Mouse (Mus musculus) liver, embryonic 14.5 days (tissue): Measurements from ENCODE around the gene Prelp. TPM values are rescaled to one million over a fixed set of nuclear protein-coding genes. Genes with fewer than 3 reads are reported as not detected.

Experiments used
- ATAC-seq: fragments of 200-750 bp; cut with Nextera tagmentation; 2 replicates; pipeline ENCODE4 v1.8.0; 2017; ENCODE audit warnings: moderate number of reproducible peaks, mild to moderate bottlenecking, moderate library complexity; ENCODE audit not compliant: insufficient read depth
- DNase-seq, 3 experiments: peaks; one replicate each; pipeline ENCODE4 v3.0.0-alpha.2; 2012 to 2013; ENCODE audit warnings: low read depth in 3 of 3, low spot score in 3 of 3
- H3K27ac ChIP-seq: fragments of 300-500 bp; sonication (generic); 2 replicates; pipeline ENCODE4 v1.5.1; 2014; ENCODE audit warnings: moderate library complexity, mild to moderate bottlenecking, control low read depth, inconsistent platforms
- H3K27me3 ChIP-seq: fragments of 300-500 bp; sonication (generic); 2 replicates; pipeline ENCODE4 v1.6.1; 2014; ENCODE audit warnings: mild to moderate bottlenecking, low read length, moderate library complexity; ENCODE audit not compliant: control insufficient read depth, insufficient read depth
- H3K36me3 ChIP-seq: fragments of 300-500 bp; sonication (generic); replicated peaks from 2 replicates; pipeline ENCODE4 v1.6.1; 2014; ENCODE audit warnings: low read depth; ENCODE audit not compliant: control insufficient read depth, insufficient read depth
- H3K4me1 ChIP-seq, 2 experiments: fragments of 200-500 bp in 1 of 2; fragments of 300-500 bp in 1 of 2; sonication (generic) in 1 of 2; replicated peaks; 2 replicates each; pipeline ENCODE4 v1.6.1; 2012 to 2014; ENCODE audit warnings: antibody characterized with exemption in 1 of 2, inconsistent platforms in 1 of 2, low read length in 1 of 2; ENCODE audit not compliant: control insufficient read depth in 2 of 2, insufficient read depth in 2 of 2
- H3K4me2 ChIP-seq: fragments of 300-500 bp; sonication (generic); 2 replicates; pipeline ENCODE4 v1.6.1; 2014; ENCODE audit warnings: low read depth, mild to moderate bottlenecking, control low read depth, moderate library complexity
- H3K4me3 ChIP-seq, 2 experiments: fragments of 200-500 bp in 1 of 2; fragments of 300-500 bp in 1 of 2; sonication (generic) in 1 of 2; 2 replicates each; pipeline ENCODE4 v1.5.1; 2012 to 2014; ENCODE audit warnings: low read depth in 2 of 2, low read length in 2 of 2, mild to moderate bottlenecking in 2 of 2, control low read depth in 1 of 2, inconsistent platforms in 1 of 2, moderate library complexity in 1 of 2; ENCODE audit not compliant: insufficient read depth in 1 of 2
- H3K9ac ChIP-seq: fragments of 300-500 bp; sonication (generic); replicated peaks from 2 replicates; pipeline ENCODE4 v1.6.1; 2014; ENCODE audit warnings: mild to moderate bottlenecking, control low read depth, moderate library complexity
- H3K9me3 ChIP-seq: fragments of 300-500 bp; sonication (generic); 2 replicates; pipeline ENCODE4 v1.6.1; 2016; ENCODE audit warnings: low read length, mixed read lengths; ENCODE audit not compliant: control insufficient read depth
- CTCF ChIP-seq: IDR thresholded peaks from 2 replicates; pipeline ENCODE4 v1.5.1; 2016; ENCODE audit warnings: antibody characterized with exemption, low read depth, control low read depth
- EP300 ChIP-seq: IDR thresholded peaks from 2 replicates; pipeline ENCODE4 v1.6.1; 2016; ENCODE audit warnings: antibody characterized with exemption, low read depth
- WGBS: fragments of 180-500 bp; shearing (Covaris S2); extraction: QIAGEN DNeasy Blood & Tissue Kit; methylation state at CpG from one replicate; pipeline ENCODE4 v1.1.7; 2014; ENCODE audit not compliant: insufficient replicate concordance; 5-methylcytosine and 5-hydroxymethylcytosine counted together
- polyA plus RNA-seq, 2 experiments: library from polyadenylated mRNA; depleted of rRNA in 1 of 2; stranded (reverse) in 1 of 2; unstranded in 1 of 2; fragments of >200 nt; fragmentation: Nextera tagmentation in 1 of 2; extraction: Ambion mirVana in 1 of 2; gene quantifications; 2 replicates each; pipeline versions ENCODE4 v1.2.1 to v1.2.3; 2012 to 2014

Prelp gene
- polyA plus RNA-seq, 2 experiments: 1.6 to 2.1 TPM

DNA sequence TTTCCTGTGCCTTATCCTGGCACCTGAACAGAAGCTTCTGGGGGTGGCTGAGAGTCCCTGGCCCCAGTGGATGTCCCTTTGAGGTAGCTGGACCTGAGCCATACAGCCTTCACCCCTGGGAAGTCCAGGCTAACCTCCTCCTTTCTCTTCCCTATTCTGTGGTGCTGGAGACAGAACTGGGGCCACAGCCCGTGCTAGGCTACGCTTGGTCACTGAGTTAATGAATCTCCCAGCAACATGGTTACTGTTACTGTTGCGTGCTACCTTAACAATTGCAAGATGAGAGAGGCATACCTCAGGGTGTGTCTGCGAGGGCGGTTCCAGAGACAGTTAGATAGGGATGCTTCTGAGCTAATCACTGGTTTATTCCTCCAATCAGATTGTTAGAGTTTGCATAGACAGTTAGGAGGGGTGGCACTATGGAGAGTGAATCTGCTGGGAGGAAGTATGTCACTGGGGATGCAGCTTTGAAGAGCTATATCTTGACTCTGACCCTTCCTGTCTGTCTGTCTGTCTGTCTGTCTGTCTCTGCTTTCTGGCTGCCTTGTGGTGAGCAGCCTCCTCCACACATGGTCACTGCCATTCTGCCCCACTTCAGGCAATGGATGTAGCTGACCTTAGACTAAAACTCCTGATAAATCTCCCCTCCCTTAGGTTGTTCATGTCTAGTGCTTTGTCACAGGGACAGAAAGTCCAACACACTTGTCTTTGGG is 33.5 kb downstream of the Prelp start:
- peak overlapping the region; percentile 43 for H3K4me2 ChIP-seq

DNA sequence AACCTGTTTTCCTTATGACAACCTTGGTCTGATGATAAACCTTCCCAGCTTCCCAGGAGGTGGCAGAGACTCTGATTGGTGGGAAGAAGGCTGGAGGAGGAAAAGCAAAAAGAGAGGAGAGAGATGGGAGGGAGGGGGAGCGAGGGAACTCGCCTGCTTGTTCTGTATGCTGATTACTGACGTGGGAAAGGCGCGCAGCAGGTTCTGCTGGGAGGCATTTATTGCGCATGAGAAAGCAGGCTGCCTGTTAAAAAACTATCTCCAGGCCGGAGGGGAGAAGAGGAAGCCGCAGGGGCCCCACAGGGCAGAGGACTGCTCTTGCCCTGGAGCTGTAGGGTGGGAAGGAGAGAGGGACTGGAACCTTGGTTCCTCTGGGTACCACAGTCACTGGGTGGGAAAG is 34.2 kb downstream of the Prelp start:
- peaks cover 44 to 72% of the 10 kb centered on the region in 2 experiments for H3K4me1 ChIP-seq
- ATAC-seq (no peak), DNase-seq (no peak)

More for the DNA sequence above, 33.5 kb downstream of the Prelp start:
- peaks cover 44 to 78% of the 10 kb centered on the region in 2 experiments for H3K4me1 ChIP-seq
- H3K36me3 ChIP-seq: no peaks in the 10 kb centered on the region
- H3K27me3 ChIP-seq: no peaks in the 10 kb centered on the region
- WGBS: 20% methylated on average over 5 of the region's 5 CpGs
- H3K9ac ChIP-seq: no peak overlapping the region
- H3K9me3 ChIP-seq: no peaks in the 10 kb centered on the region
- TF ChIP-seq CTCF: no peak
- no peak for TF ChIP-seq EP300
- no peak overlapping the region for H3K4me3 ChIP-seq
- peak overlapping the region; percentile 15 for H3K27ac ChIP-seq
- ATAC-seq (peak; percentile 72), DNase-seq (peak in 1 of 3 experiments; percentile 60)

DNA sequence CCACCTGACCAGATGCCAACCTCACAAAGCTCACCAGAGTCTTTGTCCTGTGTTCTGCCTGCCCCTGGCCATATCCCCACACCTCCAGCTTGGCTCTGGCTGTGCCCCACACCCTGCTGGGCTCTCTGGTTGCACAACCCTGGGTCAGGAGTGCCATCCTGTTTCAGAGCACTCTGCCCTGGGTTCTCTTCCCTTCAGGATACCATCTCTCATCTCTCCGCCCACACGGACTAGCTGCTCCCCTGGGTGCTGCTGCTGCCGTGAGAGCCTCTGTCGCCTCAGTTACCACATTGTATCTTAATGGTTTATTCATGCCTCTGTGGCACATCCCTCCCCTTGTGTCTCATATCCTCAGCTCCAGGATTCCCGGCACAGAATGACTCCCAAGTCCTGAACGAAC is 34.8 kb downstream of the Prelp start:
- no peak overlapping the region for H3K9ac ChIP-seq
- DNase-seq: no peak

More for the DNA sequence above, 34.2 kb downstream of the Prelp start:
- Histone ChIP-seq H3K27ac (no peak overlapping the region), H3K4me3 (no peak overlapping the region), H3K27me3 (no peaks in the 10 kb centered on the region), H3K9me3 (no peaks in the 10 kb centered on the region), H3K4me2 (peak overlapping the region; percentile 43), H3K9ac (no peak overlapping the region), H3K36me3 (no peaks in the 10 kb centered on the region)
- WGBS: 7% methylated on average over 8 of the region's 8 CpGs
- TF ChIP-seq CTCF (no peak), EP300 (no peak)

GRCm38 (mm10) chr1:133885811-133886210 is 35.4 kb downstream of the Prelp start:
- peaks cover 39 to 61% of the 10 kb centered on the region in 2 experiments for H3K4me1 ChIP-seq
- H3K27me3 ChIP-seq: no peaks in the 10 kb centered on the region
- no peaks in the 10 kb centered on the region for H3K36me3 ChIP-seq
- DNase-seq (peak in 1 of 3 experiments; percentile 61), ATAC-seq (peak; percentile 69)
- no peaks in the 10 kb centered on the region for H3K9me3 ChIP-seq
- WGBS: 38% methylated on average over 7 of the region's 7 CpGs
- no peak overlapping the region for H3K4me3 ChIP-seq
- no peak overlapping the region for H3K9ac ChIP-seq
- peak overlapping the region; percentile 19 for H3K4me2 ChIP-seq
- H3K27ac ChIP-seq: no peak overlapping the region
- TF ChIP-seq CTCF: no peak
- no peak for TF ChIP-seq EP300

More for the DNA sequence above, 34.8 kb downstream of the Prelp start:
- Histone ChIP-seq H3K9me3 (no peaks in the 10 kb centered on the region), H3K4me1 (peaks cover 44 to 66% of the 10 kb centered on the region in 2 experiments), H3K4me2 (peak overlapping the region; percentile 43), H3K27me3 (no peaks in the 10 kb centered on the region), H3K27ac (no peak overlapping the region), H3K36me3 (no peaks in the 10 kb centered on the region), H3K4me3 (no peak overlapping the region)
- no peak for ATAC-seq
- TF ChIP-seq EP300 (no peak), CTCF (no peak)
- WGBS: 47% methylated on average over 6 of the region's 6 CpGs

DNA sequence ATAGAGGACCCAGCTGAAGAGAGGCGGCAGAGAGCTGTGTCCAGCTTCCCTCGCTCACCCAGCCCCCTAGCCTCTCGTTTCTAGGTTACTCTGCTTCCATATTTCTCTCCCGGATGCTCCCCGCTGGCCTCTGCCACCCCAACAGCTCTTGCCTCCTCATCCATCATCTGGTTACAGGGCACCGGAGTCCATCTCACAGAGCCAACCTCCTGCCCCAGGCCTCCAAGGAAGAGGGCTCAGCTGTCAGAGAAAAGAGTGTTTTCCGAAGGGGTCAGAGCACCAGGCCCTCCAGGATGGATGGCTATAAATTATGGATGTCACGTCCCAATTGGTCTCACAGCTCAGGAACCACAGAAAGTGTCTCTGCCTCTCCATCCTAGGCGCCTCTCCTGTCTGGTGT is 36.5 kb downstream of the Prelp start:
- 80% methylated on average over 9 of the region's 9 CpGs for WGBS

More for the DNA sequence above, 36.5 kb downstream of the Prelp start:
- Histone ChIP-seq H3K36me3 (no peaks in the 10 kb centered on the region), H3K4me3 (no peak overlapping the region), H3K9me3 (no peaks in the 10 kb centered on the region), H3K4me2 (no peak overlapping the region), H3K9ac (no peak overlapping the region), H3K4me1 (peaks cover 30 to 51% of the 10 kb centered on the region in 2 experiments), H3K27me3 (no peaks in the 10 kb centered on the region), H3K27ac (no peak overlapping the region)
- ATAC-seq (no peak), DNase-seq (no peak)
- TF ChIP-seq CTCF (no peak), EP300 (no peak)
